Mouse (Mus musculus): ENCODE data around the gene Gm20481.

Gm20481 gene

DNA sequence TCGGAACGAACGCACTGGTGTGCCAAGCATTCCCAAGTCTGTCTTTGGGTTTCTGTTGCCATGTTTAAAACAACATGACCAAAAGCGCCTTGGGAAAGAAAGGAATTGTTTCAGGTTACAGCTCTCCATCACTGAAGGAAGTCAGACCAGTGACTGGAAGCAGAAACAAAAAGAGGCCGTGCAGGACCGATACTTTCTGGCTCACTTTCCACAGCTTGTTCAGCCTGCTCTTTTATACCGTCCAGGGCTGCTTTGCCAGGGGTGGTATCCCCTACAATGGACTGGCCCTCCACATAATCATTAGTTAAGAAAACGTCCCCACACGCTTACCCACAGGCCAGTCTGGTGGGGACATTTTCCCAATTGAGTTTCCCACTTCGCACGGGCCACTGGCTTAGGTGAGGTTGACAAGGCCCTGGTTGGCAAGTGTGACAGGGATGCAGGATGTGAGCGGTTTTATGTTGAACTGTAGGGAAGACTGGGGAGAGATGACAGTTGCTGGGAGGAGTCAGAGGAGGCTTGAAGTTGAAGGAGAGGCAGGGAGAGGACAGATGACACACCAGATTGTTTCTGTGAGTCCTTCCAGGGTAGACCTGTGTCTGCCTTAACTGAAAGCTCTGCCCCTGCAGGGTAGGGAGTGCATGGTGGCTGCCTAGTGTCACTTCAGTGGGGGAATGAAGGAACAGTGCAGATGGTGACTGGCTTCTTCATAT lies 32.6 kb downstream of the Gm20481 start:
- in situ Hi-C loops (cut with MboI, MseI) = loop anchor here (10.0 kb wide), 1 partner anchor 112 kb away; the partner anchor contains the start of gene Ly6g5b

DNA sequence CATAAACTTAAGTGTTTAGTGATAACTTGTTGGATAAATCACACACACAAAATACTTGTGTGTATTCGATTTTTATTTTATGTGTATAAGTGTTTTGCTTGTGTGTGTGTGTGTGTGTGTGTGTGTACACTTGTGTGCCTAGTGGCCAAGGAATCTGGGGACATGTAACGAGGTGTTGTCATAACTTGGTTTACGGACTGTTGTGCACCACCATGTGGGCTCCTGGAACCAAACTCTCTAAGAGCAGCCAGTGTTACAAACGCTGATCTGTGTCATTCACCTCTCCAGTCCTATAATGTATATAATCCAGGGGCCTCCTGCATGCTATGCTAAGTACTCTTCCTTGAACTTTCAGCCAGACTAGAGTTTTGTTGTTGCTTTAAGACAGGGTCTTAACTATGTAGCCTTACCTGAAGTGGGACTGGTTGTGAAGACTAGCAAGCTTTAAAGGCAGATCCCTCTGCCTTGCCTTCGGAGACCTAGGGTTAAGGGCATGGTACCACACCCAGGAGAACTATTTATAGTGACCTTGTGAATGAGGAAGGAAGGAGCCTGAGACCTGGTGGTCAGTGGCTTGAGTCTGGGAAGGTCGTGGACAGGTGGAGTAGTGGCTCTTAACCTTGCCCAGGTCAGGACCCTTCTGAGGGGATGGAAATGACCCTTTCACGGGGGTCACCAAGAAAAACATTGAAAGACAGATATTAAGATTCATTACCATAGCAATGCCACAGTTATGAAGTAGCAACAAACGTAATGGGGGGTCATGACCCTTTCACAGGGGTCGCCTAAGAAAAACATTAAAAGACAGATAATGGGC lies 33.5 kb downstream of the Gm20481 start:
- in situ Hi-C loops (cut with MboI, MseI) = loop anchor here (10.0 kb wide), 1 partner anchor 112 kb away; the partner anchor contains the start of gene Ly6g5b

DNA sequence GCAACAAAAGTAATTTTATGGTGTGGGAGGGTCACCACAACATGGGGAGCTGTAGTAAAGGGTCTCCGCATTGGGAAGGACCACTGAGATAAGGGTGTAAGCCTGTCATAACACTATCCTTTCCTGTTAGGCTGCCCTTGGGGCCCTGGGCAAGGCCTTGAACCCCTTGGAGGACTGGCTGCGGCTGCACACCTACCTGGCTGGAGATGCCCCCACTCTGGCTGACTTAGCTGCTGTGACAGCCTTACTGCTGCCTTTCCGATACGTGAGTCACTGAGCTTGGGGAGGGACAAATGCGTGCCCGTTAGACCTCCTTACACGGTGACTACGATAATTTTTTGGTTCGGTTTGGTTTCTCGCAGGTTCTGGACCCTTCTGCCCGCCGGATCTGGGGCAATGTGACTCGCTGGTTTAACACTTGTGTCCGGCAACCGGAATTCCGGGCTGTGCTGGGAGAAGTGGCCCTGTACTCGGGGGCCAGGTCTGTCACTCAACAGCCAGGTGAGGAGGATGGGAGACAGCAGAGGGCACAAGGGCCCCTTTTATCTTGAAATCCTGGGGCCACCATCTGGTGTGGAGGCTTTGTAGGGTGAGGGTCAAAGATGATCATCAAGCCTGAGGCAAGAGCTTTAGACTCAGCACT lies 34.5 kb downstream of the Gm20481 start:
- in situ Hi-C loops (cut with MboI, MseI) = loop anchor here (10.0 kb wide), 1 partner anchor 111 kb away; the partner anchor contains the start of gene Ly6g5b

DNA sequence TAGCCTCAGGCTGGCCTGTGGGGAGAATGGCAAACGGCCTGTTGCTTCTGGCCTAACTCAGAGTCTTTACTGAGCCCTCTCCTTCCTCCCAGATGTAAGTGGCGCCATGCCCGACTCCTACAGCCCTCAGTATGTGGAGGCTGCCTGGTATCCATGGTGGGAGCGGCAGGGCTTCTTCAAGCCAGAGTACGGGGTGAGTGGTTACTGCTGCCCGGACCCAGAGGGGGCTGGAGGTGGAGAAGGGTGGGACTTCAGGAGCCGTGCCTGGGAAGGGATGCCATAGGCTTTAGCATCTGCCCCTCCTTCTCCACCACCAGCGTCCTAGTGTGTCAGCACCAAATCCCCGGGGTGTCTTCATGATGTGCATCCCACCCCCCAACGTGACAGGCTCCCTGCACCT lies 35.4 kb downstream of the Gm20481 start:
- in situ Hi-C loops (cut with MboI, MseI) = loop anchor here (10.0 kb wide), 1 partner anchor 110 kb away; the partner anchor contains the start of gene Ly6g5b

DNA sequence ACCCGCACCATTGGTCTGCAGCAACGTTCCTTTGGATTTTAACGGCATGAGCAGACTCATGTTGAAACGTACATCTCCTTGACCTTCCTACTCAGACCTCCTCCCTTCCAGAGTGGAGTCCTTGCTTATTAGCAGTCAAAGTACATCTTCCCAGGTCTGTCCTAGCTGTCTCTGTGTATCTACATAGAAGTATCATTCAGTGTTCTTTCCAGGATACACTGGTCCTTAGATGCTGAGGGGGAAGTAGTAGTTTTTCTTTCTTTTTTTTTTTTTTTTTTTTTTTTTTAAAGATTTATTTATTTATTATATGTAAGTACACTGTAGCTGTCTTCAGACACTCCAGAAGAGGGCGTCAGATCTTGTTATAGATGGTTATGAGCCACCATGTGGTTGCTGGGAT lies 36.2 kb downstream of the Gm20481 start:
- in situ Hi-C loops (cut with MboI, MseI) = loop anchor here (10.0 kb wide), 1 partner anchor 109 kb away; the partner anchor contains the start of gene Ly6g5b

DNA sequence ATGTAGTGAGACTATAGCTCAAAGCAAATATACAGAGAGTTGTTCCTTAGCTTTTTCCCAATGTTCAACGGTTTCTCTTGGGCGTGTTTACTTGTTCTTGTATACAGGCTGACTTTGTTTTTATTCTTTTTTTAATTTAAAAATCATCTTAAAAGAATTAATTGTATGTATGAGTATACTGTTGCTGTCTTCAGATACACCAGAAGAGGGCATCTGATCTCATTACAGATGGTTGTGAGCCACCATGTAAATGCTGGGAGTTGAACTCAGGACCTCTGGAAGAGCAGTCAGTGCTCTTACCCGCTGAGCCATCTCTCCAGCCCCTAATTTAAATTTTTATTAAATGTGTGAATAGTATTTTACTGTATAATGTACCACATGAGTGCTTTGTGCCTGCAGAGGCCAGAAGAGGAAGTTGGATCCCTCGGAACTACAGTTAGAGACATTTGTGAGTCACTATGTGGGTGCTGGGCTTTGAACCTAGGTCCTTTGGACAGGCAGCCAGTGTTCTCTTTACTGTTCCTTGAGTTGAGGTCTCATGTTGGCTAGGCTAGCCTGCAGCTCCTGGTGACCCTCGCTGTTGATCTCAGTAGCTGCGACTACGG lies 37.8 kb downstream of the Gm20481 start:
- in situ Hi-C loops (cut with MboI, MseI) = loop anchor here (10.0 kb wide), 1 partner anchor 107 kb away; the partner anchor contains the start of gene Ly6g5b

DNA sequence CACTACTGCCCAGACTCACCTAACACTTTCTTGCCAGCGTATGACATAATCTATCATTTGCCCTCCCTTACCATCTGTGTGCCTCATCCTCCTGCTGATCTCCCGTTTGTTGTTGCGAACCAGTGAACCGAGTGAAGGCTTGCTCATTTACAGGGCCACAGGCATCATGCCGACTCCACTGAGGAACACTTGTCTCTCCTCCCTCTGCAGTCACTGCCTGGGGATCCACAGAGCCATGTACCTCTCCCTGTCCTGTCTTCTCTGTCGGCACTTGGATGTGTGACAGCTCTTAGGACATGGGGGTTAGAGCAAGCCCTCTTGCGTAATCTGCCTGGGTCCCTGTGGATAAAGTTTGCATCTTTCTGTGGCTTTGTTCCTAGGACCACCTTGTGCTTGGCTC lies 39.9 kb downstream of the Gm20481 start:
- in situ Hi-C loops (cut with MboI, MseI) = loop anchor here (10.0 kb wide), 1 partner anchor 105 kb away; the partner anchor contains the start of gene Ly6g5b

DNA sequence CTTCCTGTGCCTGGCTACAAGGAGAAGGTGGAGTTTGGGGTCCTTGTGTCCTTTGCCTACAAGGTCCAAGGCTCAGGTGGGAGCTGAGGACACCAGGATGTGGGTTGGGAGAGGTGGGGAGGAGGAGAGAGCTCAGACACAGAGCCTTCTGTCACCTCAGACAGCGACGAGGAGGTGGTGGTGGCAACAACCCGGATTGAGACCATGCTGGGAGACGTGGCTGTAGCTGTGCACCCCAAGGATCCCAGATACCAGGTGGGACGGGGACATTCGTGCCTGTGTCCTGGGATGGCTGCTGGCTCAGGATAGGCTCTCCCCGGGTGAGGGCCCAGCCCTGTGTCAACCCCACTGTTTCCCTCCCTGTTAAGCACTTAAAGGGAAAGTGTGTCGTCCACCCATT lies 41.7 kb downstream of the Gm20481 start:
- in situ Hi-C loops (cut with MboI, MseI) = loop anchor here (10.0 kb wide), 1 partner anchor 53 kb away; the partner anchor contains the start of genes Ly6g6c and Mpig6b

DNA sequence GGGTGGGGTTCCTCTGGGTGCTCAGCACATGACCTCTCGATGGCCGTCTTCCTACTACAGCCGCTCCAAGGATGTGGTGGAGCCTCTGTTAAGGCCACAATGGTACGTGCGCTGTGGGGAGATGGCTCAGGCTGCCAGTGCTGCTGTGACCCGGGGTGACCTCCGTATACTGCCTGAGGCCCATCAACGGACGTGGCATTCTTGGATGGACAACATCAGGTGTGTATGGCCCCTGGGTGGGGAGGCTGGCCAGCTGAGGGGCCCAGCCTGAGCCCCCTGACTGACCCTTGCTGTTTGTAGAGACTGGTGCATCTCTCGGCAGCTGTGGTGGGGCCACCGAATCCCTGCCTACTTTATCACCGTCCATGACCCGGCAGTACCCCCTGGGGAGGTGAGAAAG lies 42.7 kb downstream of the Gm20481 start:
- in situ Hi-C loops (cut with MboI, MseI) = loop anchor here (10.0 kb wide), 1 partner anchor 52 kb away; the partner anchor contains the start of genes Ly6g6c and Mpig6b

DNA sequence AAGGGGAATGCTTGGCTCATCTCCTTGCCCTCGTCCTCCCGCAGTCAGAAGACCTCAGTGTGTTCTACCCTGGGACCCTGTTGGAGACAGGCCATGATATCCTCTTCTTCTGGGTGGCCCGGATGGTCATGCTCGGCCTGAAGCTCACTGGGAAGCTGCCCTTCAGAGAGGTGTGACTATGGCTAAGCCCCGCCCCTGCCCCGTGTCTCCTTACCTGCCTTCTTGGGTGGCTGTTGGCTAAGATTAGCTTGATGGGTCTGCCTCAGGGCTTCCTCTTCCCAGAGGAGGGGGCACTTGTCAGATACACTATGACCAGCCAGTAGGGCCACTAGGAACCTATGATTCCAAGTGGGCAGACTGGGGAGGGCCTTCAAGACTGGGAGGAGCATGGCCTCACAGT lies 43.5 kb downstream of the Gm20481 start:
- in situ Hi-C loops (cut with MboI, MseI) = loop anchor here (10.0 kb wide), 1 partner anchor 52 kb away; the partner anchor contains the start of genes Ly6g6c and Mpig6b

DNA sequence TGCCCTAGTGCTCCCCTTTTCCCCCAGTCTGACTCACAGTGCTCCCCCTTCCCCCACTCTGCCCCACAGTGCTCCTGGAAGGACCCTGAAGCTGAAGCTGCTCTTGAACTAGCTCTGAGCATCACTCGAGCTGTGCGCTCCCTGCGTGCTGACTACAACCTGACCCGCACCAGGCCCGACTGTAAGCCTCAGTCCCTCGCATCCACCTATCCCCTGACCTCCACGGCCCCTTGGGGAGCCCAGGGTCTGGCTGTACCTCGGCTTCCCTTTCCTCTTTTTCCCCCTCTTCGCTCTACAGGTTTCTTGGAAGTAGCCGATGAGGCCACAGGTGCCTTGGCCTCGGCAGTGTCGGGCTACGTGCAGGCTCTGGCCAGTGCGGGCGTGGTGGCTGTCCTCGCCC lies 45.6 kb downstream of the Gm20481 start:
- in situ Hi-C loops (cut with MboI, MseI) = loop anchor here (10.0 kb wide), 1 partner anchor 50 kb away; the partner anchor contains the start of genes Ly6g6c and Mpig6b

DNA sequence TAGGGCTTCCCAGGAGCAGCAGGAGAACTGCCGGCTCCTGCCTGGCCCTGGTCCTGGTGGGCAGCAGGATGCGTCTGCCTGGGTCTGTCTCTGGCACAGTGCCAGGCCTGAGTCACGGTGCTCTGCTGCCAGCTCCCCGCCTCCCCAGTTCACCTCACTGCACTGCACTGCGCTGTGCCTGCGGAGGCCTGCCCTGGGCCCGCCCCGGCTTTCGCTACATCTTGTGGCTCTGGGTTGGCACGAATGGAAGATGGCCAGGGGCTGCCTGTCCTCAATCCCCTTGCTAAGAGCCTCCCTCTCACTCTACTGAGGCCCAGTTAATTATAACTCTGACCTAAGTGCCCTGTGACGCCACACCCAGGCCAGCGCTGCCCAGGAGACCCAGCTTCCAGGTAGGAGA lies 46.7 kb downstream of the Gm20481 start, which contains the start of gene Vwa7:
TSS of gene Vwa7 (plus strand) at position 204 of the 400 bp plus-strand sequence.
- in situ Hi-C loops (cut with MboI, MseI) = loop anchor here (10.0 kb wide), 1 partner anchor 48 kb away; the partner anchor contains the start of genes Ly6g6c and Mpig6b

DNA sequence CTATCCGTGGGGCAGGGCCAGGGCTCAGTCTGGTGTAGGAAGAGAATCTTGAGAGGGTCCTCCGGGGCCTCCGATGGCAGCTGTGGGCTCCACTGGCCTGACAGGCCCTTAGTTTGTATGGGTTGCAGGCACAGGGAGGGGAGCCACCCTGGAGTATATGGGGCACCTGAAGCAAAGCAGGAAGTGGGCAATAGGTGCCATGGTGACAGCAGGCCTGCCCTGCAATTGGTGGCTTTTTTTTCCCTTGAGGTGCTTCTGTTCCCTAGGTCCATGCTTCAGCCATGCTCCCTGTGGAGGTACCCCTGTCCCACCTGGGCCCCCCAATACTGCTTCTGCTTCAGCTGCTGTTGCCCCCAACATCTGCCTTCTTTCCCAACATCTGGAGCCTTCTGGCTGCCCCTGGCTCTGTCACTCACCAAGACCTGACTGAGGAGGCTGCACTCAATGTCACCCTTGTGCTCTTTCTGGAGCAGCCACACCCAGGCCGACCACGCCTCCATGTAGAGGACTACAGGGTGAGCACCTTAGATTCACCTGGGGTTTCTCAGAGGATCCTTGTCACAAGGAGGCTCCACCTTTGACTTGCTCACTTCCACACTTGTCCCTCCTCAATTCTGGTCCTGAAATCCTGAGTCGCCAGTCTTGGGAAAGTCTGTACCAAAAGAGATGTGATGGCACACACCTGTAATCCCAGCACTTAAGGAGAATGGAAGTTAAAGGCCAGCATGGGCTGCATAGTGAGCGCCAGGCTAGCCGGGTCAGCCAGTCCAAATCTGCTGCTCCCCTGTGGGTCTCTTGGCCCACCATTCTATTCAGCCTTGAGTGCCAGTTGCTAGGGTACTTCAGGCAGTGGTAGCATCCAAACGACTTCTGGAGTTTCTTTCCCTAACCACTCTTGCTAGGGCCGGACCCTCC lies 47.3 kb downstream of the Gm20481 start:
- in situ Hi-C loops (cut with MboI, MseI) = loop anchor here (10.0 kb wide), 1 partner anchor 48 kb away; the partner anchor contains the start of genes Ly6g6c and Mpig6b

DNA sequence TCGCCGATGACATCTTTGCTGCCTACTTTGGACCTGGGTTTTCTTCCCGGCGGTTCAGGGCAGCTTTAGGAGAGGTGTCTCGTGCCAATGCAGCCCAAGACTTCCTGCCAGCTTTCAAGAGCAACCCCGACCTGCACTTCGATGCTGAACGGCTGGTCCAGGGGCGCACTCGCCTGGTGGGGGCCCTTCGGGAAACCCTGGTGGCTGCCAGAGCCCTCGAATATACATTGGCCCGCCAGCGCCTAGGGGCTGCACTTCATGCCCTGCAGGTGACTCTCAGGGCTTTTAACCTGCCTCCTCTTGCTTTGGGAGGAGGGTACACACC lies 48.0 kb downstream of the Gm20481 start:
- in situ Hi-C loops (cut with MboI, MseI) = loop anchor here (10.0 kb wide), 1 partner anchor 47 kb away; the partner anchor contains the start of genes Ly6g6c and Mpig6b

DNA sequence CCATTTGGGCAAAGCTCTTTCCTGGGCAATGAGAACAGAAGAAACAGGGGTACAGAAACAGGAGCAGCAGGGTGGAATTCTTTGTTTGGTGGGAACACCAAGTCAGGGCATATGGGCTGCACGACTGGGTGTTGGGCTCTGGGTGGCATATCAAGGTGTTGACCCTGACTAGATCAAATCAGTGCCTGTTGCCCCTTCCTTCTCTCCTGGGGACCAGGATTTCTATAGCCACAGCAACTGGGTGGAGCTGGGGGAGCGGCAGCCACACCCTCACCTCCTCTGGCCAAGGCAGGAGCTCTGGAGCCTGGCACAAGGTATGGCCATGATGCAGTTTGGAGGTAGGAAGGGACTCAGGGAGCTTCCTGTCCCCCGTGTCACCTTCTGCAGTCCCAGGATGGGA lies 48.5 kb downstream of the Gm20481 start:
- in situ Hi-C loops (cut with MboI, MseI) = loop anchor here (10.0 kb wide), 1 partner anchor 47 kb away; the partner anchor contains the start of genes Ly6g6c and Mpig6b

DNA sequence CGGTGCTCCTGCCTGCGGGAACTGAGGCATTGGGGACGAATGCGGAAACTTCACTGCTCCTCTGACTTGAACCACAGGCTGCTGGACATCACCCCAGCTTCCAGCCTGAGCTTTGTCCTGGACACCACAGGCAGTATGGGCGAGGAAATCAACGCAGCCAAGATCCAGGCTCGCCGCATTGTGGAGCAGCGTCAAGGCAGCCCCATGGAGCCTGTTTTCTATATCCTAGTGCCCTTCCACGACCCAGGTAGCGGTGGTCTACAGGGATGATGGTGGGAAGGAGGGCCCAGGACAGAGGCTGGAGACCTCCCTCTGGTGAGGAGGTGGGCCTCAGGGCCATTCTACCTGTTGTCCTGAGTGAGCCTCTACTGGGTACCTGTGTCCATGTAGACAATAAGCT lies 50.2 kb downstream of the Gm20481 start:
- in situ Hi-C loops (cut with MboI, MseI) = loop anchor here (10.0 kb wide), 1 partner anchor 45 kb away; the partner anchor contains the start of genes Ly6g6c and Mpig6b

DNA sequence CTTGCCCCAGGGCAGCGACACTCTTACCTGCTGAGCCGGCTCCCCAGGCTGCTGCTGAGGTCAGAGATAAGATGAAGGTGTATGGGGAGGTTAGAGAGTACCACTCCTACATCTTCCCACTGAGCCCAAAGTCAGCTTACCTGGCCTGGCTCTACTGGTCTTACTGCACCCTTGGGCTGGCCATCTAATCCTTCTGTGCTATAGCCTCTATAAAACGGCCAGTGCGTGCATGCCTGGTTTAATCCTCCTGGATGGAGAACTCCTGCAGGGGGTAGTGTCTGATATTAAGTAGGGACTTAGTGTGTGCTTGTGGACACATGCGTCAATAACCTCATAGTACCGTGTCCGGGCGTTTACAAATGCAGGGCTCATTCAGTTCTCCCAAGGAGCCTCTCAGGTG lies 50.8 kb downstream of the Gm20481 start:
- in situ Hi-C loops (cut with MboI, MseI) = no loop called here

DNA sequence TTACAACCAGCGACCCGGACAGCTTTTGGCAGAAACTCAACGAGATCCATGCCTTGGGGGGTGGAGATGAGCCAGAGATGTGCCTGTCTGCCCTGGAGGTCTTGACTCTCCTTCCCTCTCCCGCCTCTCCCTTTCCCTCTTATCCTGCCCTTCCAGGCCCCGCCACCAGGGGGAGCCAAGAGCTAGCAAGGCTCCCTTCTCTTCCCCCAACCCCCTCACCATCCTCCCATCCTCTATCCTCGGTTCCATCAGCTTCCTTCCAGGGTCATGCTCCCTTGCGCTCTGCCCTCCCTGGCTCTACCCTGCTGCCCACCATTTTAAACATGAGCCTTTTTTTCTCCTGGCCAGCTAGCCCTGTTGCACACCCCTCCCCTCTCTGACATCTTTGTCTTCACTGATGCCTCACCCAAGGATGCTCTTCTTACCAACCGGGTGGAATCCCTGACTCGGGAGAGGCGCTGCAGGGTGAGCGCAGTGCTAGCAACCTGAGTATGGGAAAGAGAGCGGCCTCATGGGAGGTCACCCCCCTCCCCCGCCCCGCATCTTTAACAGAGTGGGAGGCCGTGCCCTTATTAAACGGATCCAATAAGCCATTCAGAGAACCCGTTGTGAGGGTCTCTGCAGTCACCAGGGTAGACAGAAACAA lies 51.6 kb downstream of the Gm20481 start:
- in situ Hi-C loops (cut with MboI, MseI) = no loop called here
